Mouse (Mus musculus) R1 (cell line): ENCODE measurements around the gene Rtn4rl2.
A peak's percentile ranks its signal among the peaks of the same experiment; 100 is the strongest.

ENCODE experiments used
- DNase-seq: peaks from one replicate; pipeline ENCODE4 v3.0.0-alpha.2; 2018; ENCODE audit warnings: low read depth, low spot score

Gene Rtn4rl2

DNA sequence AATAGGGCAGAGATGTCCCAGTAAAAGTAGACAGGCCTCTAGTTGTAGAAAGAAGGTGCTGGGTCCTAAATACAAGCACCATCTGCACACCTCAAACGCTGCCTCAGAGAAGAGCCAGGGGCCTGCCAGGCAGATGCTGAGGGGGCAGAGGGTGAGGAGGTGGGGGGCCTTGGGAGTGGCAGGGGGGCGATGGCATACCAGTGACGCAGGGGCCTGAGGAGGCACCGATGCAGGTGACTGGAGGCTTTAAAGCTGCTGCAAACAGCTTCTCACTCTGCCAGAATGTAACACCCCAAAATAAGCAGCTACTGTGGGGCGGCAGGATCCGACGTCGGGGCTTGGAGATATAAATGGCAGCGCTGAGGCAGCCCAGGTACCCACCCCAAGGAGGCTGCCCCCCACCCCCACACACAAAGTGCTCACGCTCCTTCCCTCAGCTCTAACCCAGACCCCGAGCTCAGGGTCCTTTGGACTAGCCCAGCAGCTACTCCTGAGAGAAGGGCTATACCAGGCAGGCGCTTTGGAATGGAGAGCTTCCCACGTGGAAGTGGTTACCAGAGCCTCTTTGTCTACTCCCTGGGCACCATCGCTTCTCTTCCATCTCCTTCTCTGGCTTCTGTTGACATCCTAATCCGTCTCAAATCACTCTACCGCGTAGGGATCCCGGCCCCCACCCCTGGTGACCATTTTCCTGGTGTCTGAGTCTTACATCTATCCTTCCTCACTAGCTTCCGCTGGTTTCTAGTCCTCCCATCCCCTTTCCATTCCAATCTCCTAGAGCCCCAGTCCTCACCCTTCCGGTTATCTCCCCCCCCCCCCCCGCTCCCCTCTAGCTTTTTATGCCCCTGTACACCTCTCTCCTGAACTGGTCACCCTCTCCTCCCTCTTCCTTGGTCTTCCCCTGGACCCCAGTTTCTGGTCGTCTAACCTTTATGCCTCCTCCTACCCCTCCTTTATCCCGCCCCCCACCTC, 1.1 kb downstream of the Rtn4rl2 start:
- no peak for DNase-seq

DNA sequence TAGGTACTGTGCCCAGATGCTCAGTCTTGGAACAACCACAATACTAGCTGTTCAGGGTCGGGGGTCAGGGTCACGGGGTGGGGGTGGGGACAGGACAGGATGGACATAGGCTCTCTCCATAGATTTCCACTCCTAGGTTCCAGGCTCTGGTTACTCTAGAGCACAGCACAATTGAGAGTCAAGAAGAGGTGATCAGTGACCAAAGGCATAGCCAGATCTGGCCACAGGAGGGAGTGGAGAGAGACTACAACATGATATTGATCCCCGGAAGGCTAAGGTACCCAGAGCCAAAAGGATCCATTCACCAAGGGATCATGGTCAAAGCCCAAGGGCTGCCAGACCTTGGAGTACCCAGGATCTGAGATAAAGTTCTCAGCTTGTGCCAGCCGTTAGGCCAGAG, 1.9 kb downstream of the Rtn4rl2 start:
- DNase-seq: no peak

DNA sequence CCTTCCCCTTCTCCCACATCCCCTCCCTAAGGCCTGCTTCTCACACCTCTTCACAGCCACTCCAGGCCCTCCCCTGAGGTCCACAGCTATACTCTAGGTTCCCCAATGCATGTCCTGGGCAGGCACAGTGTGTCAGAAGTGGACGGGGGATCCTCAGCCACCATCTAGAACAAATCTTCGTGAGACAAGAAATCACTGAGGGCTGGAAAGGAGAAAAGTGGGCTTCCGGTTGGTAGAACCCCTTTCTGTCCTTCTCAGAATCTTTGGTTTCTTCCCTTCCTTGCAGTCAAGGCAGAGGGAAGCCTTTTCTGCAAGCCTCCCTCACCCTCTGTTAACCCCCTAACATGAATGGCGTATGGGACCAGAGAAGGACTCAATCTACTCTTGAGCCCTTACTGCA, 2.6 kb downstream of the Rtn4rl2 start:
- DNase-seq: no peak

DNA sequence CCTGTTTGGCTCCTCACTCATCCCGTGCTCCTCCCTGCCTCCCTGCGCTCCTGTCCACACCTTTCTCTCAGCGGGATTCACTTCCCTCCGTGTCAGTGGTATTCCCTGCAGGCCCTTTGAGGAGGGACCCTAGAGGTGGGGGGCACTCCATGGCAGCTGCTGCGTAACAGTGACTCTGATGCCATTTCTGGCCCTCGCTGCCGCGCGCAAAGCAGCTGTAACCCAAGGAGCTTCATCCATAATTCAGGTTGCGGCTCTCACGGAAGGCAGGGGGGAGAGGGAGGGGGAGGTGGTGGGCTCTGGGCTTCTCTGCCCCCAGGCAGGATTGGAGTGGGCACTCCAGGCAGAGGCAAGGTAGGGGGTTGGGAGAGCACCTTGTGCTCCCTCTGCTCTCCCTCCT, 3.0 kb downstream of the Rtn4rl2 start:
- DNase-seq: no peak

DNA sequence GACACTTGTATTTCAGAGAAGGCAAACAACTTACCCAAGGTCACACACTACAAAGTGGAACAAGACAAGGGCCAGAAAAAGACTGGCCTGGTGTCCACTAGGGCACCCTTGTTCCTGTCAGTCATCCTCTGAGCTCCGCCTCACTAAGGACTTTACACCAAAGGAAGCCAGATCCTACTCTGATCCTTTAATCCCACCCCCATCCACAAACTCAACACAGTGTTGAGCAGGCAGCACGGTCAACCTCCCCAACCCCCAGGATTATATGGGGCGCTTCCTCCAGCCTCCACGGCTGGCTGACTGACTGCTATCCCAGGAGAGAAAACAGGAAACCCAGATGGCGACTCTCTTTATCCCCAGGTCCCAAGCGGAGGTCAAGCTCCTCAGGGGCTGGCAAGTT, 3.4 kb downstream of the Rtn4rl2 start:
- DNase-seq: no peak

DNA sequence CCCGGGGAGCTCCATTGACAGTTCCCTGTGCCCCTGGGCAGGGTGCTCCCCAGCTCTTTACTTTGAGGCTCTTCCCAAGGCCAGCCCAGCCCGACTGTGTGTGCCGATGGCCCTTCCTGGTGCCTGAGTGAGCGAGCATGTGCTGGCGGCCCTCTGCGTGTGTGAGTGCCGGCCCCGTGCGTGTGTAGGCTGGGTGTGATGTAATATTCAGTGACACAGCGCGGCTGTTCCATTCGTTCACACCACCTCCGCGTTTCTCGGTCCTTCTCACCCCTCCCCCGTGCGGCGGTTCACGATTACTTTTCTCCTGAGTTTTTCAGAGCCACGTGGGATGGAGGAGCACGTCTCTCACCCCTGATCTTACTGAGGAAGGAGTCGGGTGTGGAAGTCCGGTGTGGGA, 3.9 kb downstream of the Rtn4rl2 start:
- no peak for DNase-seq

DNA sequence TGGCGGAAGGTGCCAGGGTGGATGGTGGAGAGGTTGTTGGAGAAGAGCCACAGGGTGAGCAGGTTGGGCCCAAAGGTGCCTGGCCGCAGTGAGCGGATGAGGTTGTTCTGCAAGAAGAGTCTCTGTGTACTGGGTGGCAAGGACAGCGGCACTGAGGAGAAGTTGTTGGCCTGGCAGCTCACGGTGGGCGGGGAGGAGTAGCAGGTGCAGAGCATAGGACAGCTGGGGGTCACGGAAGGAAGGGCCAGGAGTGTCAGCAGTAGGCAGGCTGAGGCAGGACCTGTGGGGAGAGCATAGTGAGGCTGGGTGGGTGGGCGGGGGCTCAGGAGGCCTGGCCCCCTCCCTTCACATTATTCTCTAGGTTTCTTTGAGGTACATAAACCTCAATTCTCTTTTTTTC, 5.9 kb downstream of the Rtn4rl2 start:
- DNase-seq: no peak

DNA sequence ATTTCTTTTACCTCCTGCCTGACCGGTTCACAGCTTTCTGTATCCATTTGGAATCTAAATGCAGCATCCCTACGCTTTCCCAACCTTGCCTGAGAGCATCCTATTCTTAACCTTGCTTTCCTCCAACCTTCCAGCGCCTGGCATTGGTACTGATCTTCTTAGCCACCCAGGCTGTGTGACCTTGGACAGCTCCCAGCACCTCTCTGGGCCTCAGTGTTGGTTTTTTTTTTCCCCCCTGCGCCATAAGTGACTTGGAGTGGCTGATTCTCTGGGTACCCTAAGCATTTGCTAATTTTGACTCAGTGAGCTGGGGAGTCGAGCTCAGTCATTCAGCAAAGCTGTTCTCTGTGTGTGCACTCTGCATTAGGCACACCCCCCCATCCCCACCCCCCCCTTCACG, 10.7 kb downstream of the Rtn4rl2 start:
- DNase-seq: no peak

DNA sequence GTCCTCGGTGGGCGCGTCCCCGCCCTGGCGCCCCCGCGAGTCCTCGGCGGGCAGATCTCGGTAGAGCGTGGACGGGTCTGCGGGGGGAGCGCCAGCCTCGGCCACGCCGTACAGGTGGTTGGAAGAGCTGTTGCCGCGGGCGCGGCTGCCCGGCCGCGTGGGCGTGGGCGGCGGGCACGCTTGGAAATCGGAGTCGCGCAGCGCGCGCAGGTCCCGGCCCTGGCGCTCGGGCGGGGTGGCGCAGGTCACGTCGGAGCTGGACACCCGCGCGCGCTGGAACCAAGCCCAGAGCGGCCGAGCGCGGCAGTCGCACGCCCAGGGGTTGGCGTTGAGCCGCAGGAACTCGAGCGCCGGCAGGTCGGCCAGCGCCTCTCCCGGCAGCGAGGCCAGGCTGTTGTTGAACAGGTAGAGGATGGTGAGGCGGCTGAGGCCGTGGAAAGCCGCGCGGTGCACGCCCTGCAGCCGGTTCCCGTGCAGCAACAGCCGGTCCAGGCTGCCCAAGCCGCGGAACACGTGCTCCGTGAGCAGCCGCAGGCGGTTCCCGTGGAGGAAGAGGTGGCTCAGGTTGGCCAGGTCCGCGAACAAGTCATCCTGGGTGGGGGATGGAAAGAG, 14.3 kb downstream of the Rtn4rl2 start:
- no peak for DNase-seq

DNA sequence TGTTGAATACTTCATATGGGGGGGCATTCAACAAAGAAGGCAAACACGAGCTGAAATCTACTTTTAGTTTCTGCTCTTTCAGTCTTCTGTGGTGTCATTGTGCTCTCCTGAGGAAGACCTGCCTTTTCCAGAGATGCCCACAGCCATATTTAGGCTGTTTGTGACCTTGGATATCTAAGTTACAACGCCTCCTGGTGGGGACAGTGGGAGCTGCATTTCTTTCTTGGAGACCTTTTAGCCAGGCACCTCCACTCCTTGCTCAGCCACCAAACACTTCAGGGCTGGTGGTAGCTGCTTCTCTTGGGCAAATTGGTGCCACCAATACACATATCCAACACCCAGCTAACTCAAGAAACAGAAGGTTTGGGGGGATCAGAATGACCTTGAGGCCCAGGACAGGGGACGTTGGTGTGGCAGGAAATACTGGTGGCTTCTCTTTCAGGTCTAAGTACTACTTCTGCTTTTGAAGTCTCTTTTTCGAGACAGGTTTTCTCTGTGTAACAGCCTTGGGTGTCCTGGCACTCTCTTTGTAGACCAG, 15.8 kb downstream of the Rtn4rl2 start:
- peak; percentile 81 for DNase-seq

DNA sequence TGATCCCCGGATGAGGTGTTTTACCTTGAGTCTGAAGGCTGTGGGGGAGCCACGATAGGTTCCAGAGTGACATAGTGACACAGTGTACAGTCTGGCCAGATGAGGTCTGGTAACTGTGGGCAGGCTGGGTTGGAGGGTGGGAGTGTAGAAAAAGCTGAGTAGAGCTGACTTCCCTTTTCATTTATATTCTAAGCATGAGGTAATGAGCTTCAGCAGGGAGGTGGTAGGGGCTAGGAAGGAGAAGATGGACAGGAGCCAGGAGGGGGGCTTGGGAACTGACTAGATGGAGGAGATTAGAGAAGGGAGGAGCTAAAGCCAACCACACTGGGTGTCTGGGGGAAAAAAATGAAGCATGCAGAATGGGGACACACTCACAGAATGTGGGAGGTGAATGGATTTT, 17.5 kb downstream of the Rtn4rl2 start:
- no peak for DNase-seq

DNA sequence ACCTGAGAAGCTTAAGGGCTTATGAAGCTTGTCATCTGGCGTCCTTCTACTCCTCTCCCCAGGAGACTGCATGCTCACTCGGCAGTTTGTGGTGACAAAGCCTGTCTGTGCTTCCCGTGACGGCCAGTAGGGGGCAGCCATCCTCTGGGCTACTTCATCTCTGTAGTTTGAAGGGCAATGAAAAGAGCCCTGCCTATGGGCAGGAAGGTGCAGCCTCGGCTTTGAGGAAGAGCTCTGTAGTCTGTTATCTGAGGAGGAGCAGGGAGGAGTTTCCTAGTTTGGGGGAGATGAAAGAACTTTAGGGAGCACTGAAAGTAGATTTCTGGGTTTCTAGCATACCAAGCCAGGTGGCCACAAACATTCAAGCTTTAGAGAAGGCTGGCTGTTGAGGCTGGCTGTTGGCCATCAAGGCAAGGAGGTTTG, 18.0 kb downstream of the Rtn4rl2 start:
- DNase-seq: peak; percentile 82

DNA sequence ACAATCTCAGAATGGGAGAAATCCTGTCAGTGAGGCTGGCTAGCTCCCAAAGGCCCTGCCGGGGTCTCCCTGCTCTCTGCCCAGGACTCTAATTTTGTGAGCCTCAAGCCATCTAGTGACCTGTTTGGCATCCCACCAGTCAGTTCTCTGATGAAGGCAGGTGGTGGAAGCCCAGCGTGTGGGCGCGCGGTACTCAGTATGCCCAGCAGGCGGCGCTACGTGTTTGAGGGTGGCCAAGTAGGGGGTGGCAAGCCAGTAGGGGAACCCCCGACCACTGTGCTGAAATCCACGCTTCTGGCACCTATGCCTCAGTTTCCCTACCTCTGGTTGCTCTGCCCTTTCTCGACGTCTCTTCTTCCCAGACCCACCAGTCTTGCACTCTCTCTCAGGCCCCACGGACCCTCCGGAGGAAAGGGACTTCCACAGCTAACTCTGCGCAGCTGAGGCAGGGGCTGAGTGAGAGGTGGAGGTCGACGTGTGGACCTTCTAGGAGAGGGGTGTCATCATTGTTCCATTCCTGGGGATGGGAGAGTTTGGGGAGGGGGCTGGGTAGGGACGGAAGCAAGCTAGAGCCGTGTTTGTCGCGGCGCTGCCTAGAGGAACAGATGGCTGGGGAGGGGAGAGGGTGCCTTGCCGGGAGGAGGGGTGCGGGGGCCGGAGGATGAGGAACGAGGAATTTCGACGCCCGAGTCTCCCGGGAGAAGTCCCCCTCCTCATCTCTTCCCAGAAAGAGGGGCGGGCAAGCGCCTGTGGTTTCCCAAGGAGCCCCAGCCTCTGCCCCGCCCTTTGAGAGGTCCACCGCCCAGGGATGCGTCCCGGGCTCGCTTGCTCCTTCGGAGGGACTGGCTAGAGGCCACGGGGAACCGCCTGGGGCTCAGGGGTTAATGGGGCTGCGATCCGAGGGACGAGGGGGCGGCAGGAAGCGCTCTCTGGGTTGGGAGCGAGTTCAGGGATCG, 20.6 kb downstream of the Rtn4rl2 start:
- peak; percentile 62 for DNase-seq

DNA sequence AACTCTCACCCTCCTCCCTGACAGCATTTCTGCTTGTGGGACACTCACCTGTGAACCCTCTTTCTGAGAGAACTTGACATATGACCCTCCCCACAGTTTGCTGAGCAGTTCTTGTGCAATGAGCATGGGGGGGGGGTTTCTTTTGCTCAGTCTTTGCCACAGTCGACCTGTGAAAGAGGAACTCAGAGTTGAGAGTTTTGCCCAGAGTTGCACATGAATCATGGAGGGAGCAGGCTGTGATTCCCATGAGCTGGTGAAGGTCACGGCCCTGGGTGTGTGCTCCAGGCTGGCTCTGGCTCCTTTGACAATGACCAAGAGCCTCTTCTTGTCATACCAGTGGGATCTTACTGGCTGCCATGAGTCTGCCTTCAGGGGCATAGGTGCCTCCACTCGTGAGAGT, 24.3 kb downstream of the Rtn4rl2 start:
- DNase-seq: no peak

DNA sequence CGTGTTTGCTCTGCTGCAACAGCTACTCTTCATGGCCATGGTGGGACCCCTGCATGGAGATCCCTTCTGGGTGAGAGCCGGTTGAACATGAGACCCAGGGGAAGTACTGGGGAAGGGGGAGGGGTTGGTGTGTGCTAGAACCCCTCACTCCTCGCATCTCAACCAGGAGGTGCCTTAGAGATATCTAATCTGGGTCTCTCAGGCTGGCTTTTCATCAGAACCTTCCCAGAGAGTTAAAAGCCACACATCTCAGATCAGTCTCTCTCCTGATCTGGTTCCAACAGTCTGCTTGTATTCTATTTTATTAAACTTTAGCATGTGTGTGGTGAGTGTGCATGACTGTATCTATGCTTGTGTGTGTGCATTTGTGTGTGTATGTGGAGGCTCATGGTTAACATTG, 25.1 kb downstream of the Rtn4rl2 start:
- DNase-seq: no peak

DNA sequence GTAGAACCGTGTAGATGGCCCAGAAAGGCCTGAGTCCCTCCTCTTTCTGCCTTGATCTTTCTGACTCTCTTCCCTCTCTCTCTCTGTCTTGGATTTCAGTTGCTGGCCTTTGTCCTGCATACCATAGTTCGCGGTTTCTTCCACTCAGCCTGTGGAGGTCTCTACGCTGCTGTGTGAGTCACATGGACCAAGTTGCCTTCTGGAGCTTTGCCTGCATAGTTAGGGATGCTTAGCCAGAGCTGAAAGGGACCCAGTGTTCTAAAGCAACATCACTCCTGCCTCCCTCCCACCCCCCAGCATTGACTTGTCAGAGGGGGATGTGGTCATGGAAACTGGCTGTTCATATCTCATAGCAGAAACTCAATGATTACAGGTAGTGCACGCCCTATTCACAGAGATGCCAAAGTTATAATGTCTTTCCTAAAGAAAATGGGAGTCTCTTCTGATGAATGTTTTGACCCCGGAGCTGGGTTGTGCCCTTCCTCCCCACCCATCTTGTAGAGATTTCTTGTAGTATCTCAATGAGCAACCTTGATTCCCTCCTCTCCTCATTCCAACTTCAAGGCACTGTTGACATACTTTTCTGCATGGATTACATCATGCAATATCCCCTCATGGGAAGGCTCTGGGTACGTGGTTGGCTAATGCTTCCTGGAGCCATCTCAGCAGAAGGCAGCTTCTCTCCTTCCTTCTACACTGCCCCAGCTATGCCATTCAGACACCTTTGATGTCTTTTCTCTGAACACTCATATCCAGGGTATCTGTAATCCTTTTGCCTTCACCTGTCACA, 26.3 kb downstream of the Rtn4rl2 start:
- DNase-seq: no peak

DNA sequence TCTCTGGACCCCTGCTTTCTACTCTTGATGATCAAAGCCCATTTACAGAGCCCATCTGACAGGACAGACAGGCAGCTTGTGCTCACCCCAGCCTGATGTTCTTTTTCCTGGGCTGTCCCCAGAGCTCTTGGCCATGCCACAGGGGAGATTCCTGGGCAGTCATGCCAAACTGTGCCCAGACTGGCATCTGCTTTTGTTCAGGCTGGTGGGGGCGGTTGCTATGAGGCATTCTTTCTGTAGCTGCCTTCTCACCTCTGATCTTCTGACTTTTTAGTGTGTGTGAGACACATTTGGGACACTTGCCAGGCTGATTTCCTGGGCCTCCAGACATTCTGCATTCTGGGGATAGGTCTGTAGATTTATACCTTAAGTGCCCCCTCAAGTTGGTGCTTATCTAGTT, 28.0 kb downstream of the Rtn4rl2 start:
- DNase-seq: no peak

DNA sequence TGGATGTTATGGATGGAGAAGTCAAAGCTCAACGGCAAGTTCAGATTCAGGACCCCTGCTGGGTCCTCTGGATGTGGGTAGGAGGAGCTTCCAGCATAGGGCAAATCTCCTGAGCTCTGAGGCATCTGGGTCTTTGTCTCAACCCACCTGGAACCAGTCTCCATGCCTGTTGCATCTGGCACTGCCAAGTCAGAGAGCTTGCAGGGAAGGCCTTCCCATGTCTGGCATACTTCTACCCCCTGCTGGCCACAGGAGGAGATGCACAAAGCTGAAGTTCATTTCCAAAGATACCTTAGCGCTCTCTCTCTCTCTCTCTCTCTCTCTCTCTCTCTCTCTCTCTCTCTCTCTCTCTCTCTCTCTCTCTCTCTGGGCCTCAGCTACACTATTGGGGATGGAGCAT, 30.8 kb downstream of the Rtn4rl2 start:
- peak; percentile 53 for DNase-seq

DNA sequence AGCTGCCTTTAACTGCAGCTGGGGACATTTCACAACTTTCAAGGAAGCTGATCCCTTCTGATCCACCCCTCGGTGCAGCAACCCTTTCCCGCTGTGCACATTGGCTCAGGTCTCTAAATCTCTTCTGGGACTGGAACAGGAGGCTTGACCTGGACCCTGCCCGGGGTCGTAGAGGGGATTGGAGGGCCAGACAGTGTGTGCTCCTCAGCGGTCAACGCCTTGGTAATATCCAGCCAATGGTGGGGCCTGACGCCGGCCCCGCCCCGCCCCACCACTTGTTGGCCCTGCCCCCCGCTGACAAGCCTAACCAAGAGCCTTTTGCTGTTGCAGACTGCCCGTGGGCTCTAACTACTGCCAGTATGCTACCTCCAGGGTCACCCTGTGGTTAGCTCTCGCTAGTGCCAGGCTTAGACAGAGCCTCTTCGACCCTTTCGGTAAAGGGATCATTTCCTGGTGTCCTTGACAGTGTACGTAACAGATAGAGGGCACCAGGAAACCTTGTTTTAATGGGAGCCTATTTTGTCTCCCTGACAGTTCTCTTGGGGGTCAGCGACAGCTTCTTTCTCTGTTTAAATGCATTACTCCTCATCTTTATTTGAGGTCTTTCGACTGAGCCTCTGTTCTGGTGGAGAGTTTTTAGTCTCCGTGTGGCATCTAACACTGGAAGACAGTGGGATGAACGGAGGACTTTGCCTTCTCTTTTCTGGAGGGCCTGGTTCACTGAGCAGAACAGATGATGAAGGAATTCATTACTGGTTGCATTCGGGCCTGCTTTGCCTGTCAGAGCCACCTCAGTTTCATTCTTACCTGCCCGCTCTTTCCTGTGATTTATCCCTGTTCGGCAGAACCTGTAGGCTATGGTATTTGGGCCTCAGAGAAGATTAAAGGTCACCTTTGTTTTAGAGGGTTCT, 35.1 kb downstream of the Rtn4rl2 start:
- DNase-seq: peak; percentile 79
